ENCODE assay signal across 1 mouse cellular context in genomic region chr19:43772311-43772710, GRCm38 (mm10).
TF ChIP-seq lines count a peak whose summit lies in the region.

No protein-coding gene starts in this region.

TF ChIP-seq in MEL, 35 proteins besides CTCF, POLR2A, EP300 and RAD21 (continued from another document):
- no peak for TF ChIP-seq CHD2 (IDR thresholded peaks at IDR 0.05; ENCODE audit: low read length)
- no peak for TF ChIP-seq CHD1 (IDR thresholded peaks at IDR 0.05; ENCODE audit: low read depth, low read length)
- no peak for TF ChIP-seq ZKSCAN1 (IDR thresholded peaks at IDR 0.05; ENCODE audit: low read depth, low read length)
